Mouse (Mus musculus) effector memory CD4-positive, alpha-beta T cell, adult 5 months (primary cell): ENCODE measurements around the gene Tbc1d30. TPM values are rescaled to one million over a fixed set of nuclear protein-coding genes. Genes with fewer than 3 reads are reported as not detected.

Experiments used
- polyA plus RNA-seq: library from polyadenylated mRNA; unstranded; fragments of 100-300 nt; shearing (Covaris generic); gene quantifications from one replicate; pipeline ENCODE4 v1.2.1, GENCODE M21; 2017

The Tbc1d30 gene
- 14.6 TPM for polyA plus RNA-seq

DNA sequence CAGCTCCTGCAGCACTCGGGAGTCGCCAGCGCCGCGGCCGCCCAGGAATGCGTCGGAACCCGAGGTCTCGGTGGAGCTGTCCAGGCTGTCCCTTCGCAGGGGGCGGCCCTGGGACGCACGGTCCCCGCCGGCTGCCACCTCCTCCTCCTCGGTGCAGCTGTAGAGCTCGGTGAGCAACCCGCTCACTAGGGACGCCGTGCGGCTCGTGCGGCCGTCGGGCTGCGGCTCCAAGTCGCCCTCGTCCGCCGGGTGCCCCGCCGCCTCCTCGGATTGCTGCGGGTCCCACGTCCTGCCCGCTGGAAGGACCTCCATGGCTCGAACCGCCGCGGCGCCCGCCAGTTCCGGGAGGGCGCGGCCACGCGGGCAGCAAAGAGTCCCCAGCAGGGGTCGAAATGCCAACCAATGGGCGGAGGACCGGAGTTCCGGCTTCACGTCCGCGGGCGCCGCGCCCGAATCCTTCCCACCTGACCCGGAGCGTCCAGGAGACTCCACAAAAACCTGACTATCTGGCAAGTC is at the start of gene Tbc1d30:
Gene Tbc1d30, minus strand, starts transcription at position 213 of the 516 bp plus-strand sequence.

DNA sequence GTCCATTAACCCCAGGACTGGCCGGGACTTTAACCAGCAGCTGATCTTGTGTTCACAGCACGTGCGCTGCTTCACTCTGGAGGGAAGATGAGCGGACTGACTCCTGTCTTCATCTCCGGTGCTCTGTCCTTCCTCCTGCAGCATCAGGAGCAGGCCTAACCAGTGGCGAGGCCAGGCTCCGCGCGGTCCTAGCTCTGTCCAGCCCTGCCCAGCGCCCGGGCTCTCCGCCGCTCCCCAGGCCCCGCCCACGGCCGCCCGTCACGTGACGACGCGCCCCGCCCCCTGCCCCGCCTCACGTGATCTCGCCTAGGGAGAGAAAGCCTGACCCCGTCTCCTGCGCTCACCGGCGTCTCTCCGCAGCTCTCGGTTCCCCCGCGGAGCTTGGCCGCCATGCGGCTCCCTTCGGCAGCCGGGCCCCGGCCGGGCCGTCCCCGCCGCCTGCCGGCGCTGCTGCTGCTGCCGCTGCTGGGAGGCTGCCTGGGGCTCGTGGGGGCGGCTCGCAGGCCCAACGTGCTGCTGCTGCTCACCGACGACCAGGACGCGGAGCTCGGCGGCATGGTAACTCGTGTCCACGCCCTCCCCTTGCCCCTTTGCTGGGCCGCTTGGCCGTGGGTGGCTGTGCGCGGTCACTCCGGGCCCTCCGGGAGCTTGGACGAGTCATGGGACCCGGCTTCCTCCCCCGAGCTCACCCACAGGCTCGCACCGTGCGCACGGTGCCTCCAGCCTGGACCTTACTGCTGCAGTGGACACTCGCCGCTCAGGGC is 13.9 kb upstream of the Tbc1d30 start, which contains the start of gene Gns:
Gene Gns, plus strand, starts transcription at position 290 of the 764 bp plus-strand sequence.

Other genes with a start within 250 kb of the Tbc1d30 start
- gene Gns, start 13.8 kb upstream of the Tbc1d30 start, polyA plus RNA-seq: 27.3 TPM
- gene Rassf3, start 125.1 kb upstream of the Tbc1d30 start, polyA plus RNA-seq: 62.1 TPM
- 77.1 TPM for gene Tbk1, start 235.5 kb upstream of the Tbc1d30 start, polyA plus RNA-seq